Mouse (Mus musculus) right cerebral cortex, postnatal 10 days (tissue): ENCODE data around the gene 1700018F24Rik.
"Not testable (repeated sequence)": the region's sequence is repeated elsewhere in the genome, so short reads cannot be mapped to it uniquely, and the experiment has no call there.

Experiments used
- DNase-seq, 2 experiments: peaks; one replicate each; pipeline ENCODE4 v3.0.0; 2021; ENCODE audit warnings: low spot score in 2 of 2

Gene 1700018F24Rik

DNA sequence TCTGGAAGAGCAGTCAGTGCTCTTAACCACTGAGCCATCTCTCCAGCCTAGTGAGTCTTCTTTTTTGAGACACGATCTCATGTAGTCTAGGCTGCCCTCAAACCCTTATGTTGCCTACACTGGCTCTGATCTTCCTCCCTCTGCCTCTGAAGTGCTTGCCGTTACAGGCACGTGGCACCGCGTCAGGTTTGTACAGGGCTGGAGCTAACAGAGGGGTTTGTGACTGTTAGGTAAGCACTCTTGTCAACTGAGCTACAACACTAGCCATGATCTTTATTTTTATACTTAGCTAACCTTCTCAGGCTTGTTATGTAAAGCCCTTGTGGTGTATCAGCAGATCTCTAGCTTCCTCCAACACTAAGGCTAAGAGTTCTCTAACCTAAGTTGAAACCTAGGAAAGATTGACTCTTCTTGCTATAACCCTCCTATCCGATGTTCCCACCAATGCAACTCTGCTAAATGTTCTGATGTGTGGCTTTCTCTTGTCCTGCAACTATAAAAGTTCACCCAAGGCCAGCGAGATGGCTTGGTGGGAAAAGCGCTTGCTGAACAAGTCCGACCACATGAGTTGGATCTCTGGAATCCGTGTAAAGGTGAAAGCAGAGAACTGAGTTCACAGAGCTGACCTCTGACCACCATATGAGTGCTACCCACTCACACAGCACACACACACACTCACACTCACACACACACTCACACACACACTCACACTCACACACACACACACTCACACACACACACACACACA lies 39.2 kb downstream of the 1700018F24Rik start:
- DNase-seq, result no peak

DNA sequence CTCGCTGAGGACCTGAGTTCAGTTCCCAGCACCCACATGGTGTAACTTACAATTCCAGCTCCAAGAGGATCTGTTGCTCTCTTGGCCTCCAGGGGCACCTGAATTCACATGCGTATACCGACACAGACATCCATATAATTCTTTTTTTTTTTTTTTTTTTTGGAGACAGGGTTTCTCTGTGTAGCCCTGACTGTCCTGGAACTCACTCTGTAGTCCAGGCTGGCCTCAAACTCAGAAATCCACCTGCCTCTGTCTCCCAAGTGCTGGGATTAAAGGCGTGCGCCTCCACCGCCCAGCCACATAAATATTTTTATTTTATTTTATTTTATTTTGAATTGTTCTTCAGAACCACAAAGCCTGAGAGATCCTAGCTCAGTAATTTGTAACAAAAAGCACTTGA lies 40.4 kb downstream of the 1700018F24Rik start:
- not testable (repeated sequence) for DNase-seq

DNA sequence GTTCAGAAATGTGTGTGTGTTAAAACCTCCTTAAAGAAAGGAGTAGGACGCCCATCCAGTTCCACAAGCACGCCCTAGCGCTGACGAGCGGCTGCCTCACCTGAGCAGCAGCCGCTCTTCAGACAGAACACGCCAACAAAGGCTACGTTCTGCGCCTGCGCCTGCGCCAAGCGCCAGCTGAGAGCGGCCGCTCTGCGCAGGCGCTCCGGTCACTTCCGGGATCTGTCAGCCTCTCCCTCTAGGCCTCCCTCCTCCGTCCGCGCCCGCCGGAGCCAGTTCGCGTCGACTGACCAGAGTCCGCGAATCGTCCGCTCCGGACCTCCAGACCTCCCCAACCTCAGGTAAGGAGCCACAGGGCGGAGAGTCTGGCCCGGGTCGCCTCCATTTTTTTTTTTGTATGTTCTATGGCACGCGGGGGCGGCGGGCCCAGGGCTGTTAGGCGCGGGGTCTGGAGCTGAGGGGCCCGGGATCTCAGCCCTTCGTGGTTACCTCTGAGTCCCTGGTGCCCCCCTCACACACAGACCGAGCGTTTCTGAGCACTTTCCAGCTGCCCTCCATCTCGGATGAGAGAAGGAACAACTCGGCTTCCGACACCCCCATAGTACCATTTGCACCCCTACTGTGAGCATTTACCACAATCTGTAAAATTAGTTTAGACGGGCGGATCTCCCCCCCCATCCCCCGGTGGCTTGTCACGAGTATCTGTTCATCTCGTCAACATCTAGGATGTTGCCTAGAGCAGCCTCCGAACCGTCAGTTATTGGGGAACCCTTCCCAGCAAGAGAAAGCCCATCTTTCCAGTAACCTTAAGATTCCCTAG lies 41.1 kb downstream of the 1700018F24Rik start, which contains the start of the genes Arpc1a and Kpna7:
TSS of gene Arpc1a (plus strand) at position 199 of the 820 bp plus-strand sequence.
TSS of gene Kpna7 (minus strand) at position 399 of the 820 bp plus-strand sequence.
- peak; percentile 94 to 96 for DNase-seq

DNA sequence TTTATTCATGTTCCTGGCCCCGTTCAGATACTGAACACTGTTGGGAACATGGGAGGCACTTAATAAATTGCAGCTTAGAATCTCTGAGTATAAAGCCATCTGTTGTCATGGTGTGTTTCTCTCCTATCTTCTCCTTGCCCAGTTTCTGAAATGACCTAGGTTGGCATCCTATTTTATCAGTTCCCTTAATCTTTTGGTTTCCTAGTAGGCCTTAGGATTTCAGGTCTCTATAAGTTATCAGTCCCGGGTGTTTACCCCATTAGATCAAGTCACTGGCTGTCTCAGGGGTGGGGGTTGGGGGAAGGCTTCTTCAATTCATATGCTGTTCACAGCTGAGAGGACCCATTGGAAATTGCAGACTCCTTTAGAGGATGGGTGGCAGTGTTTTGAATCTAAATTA lies 42.0 kb downstream of the 1700018F24Rik start:
- no peak for DNase-seq

DNA sequence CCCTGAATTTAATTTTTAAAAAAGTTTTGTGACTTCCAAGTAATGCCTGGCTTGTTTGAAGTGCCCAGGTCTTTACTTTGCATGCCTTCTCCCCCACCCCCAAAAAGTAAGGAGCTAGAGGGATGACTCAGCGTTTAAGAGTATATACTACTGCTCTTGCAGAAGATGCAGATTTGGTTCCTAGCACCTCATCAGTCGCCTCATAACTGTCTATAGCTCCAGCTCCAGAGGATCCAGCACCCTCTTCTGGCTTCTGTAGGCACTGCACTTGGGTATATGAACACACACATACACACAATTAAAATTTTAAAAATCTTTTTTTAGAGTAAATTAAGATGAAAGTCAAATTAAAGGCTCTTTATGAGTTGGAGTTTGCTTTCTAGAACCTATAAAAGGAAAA lies 45.4 kb downstream of the 1700018F24Rik start:
- no peak for DNase-seq

DNA sequence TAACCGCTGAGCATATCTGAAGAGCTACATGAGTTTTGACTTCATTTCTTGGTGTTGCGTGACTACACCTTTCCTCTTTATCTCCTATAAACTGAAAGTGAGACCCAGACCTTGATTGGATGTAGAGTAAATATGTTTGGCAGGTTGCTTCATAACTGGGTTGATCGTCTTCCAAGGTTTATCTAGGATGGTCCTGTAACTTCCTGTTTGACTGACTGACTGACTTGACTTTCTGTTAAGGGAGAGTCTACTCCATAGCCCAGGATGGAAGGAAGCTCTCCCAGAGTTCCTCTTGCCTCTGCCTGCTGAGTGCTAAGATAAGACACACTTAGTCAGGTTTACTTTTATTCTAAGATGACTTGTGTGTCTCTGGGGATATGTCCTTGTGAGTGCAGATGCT lies 47.1 kb downstream of the 1700018F24Rik start:
- no peak for DNase-seq
